Mouse (Mus musculus) MEL (cell line): ENCODE measurements around the gene Tjp2.

Experiments
- CTCF ChIP-seq, 3 experiments: IDR thresholded peaks in 2 of 3; conservative IDR thresholded peaks in 1 of 3; 2 replicates each; pipeline ENCODE4 v1.5.1; 2011 to 2012; ENCODE audit warnings: low read length in 3 of 3, low read depth in 2 of 3, mild to moderate bottlenecking in 2 of 3, improper control_type of control experiment in 1 of 3, inconsistent platforms in 1 of 3, mixed read lengths in 1 of 3, moderate library complexity in 1 of 3; ENCODE audit not compliant: control insufficient read depth in 1 of 3, insufficient read depth in 1 of 3, poor library complexity in 1 of 3, severe bottlenecking in 1 of 3
- E2F4 ChIP-seq: IDR thresholded peaks from 2 replicates; pipeline ENCODE4 v1.6.1; 2011; ENCODE audit warnings: low read depth, low read length, improper control_type of control experiment, borderline replicate concordance
- EP300 ChIP-seq, 2 experiments: IDR thresholded peaks; 2 replicates each; pipeline ENCODE4 v1.6.1; 2011; ENCODE audit warnings: improper control_type of control experiment in 2 of 2, low read length in 2 of 2, low read depth in 1 of 2, mild to moderate bottlenecking in 1 of 2
- GABPA ChIP-seq: IDR thresholded peaks from 2 replicates; pipeline ENCODE4 v1.6.1; 2012; ENCODE audit warnings: low read depth, mild to moderate bottlenecking, inconsistent platforms, low read length, improper control_type of control experiment, moderate library complexity
- GATA1 ChIP-seq: IDR thresholded peaks from 2 replicates; pipeline ENCODE4 v1.6.1; 2011; ENCODE audit warnings: low read depth, low read length, improper control_type of control experiment
- KAT2A ChIP-seq: conservative IDR thresholded peaks from 2 replicates; pipeline ENCODE4 v1.6.1; 2012; ENCODE audit warnings: low read depth, low read length, improper control_type of control experiment, inconsistent platforms
- MAX ChIP-seq: IDR thresholded peaks from 2 replicates; pipeline ENCODE4 v1.6.1; 2011; ENCODE audit warnings: low read length, improper control_type of control experiment
- NELFE ChIP-seq: IDR thresholded peaks from 2 replicates; pipeline ENCODE4 v1.6.1; 2011; ENCODE audit warnings: low read depth, low read length, improper control_type of control experiment
- POLR2A ChIP-seq, 2 experiments: IDR thresholded peaks; 2 replicates each; pipeline ENCODE4 v1.6.1; 2011 to 2012; ENCODE audit warnings: low read length in 2 of 2, mild to moderate bottlenecking in 2 of 2, control low read depth in 1 of 2, improper control_type of control experiment in 1 of 2, low read depth in 1 of 2, moderate library complexity in 1 of 2; ENCODE audit not compliant: control insufficient read depth in 1 of 2, insufficient read depth in 1 of 2, poor library complexity in 1 of 2
- RCOR1 ChIP-seq: IDR thresholded peaks from 2 replicates; pipeline ENCODE4 v1.6.1; 2012; ENCODE audit warnings: low read depth, mild to moderate bottlenecking, inconsistent platforms, low read length, improper control_type of control experiment
- USF2 ChIP-seq, 2 experiments: IDR thresholded peaks; 2 replicates each; pipeline ENCODE4 v1.6.1; 2011 to 2012; ENCODE audit warnings: improper control_type of control experiment in 2 of 2, low read length in 2 of 2, borderline replicate concordance in 1 of 2, inconsistent platforms in 1 of 2, low read depth in 1 of 2, mild to moderate bottlenecking in 1 of 2; ENCODE audit not compliant: insufficient read depth in 1 of 2
- ZKSCAN1 ChIP-seq: IDR thresholded peaks from 2 replicates; pipeline ENCODE4 v1.6.1; 2012; ENCODE audit warnings: low read depth, mild to moderate bottlenecking, inconsistent platforms, low read length, improper control_type of control experiment, moderate library complexity

DNA sequence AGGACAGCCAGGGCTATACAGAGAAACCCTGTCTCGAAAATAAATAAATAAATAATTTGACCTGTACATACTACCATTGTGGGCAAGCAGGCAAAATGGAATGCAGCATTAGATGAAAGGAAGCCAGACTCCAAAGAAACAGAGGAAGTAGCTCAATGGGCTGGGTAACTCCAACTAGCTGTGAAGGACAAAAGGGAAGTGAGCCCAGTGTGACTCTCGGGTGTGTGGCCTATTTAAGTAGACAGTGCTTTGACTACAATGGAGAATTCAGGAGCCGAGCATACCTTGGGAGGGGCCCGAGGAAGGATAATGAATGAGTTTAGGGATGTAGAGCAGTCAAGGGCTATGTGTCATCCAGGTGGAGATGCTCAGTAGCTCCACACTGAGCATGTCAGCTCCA is 48.1 kb downstream of the Tjp2 start:
- TF ChIP-seq MAX (no peak), NELFE (no peak), CTCF (IDR thresholded peaks at IDR 0.05 in 2 of 3, conservative IDR thresholded peaks at IDR 0.05 in 1 of 3; ENCODE audit: control insufficient read depth in 1 of 3, insufficient read depth in 1 of 3, low read depth in 2 of 3, low read length in 3 of 3, poor library complexity in 1 of 3, severe bottlenecking in 1 of 3) (no peak), USF2 (IDR thresholded peaks at IDR 0.05; ENCODE audit: borderline replicate concordance in 1 of 2, insufficient read depth in 1 of 2, low read depth in 1 of 2, low read length in 2 of 2) (no peak), GABPA (no peak), GATA1 (no peak), POLR2A (IDR thresholded peaks at IDR 0.05; ENCODE audit: control insufficient read depth in 1 of 2, insufficient read depth in 1 of 2, low read depth in 1 of 2, low read length in 2 of 2, poor library complexity in 1 of 2) (no peak), EP300 (IDR thresholded peaks at IDR 0.05; ENCODE audit: low read depth in 1 of 2, low read length in 2 of 2) (no peak), ZKSCAN1 (no peak), KAT2A (no peak), E2F4 (no peak), RCOR1 (no peak)
